Mouse (Mus musculus) heart, adult 11 months (tissue): Measurements from ENCODE around the gene Stard13.

Source experiments
- DNase-seq: peaks from one replicate; pipeline ENCODE4 v3.0.0; 2022

The Stard13 gene

DNA sequence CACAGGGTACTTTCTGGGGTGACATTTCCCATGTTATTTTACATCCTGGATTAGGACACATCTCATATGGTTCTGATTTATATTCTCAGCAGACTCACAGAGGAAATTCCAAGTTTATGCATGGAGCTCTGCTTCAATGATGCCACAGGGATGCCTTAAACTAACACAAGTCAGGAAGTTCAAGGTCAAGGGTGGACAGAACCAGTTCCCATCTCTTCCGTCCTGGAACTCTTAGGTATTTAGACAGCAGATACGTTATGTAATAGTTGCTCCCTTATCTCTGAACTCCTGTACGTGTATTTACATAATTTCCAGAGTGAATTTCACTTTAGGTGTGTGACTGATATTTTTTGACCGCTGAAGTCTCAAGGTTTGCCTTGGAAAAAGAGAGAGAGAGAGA lies 130.4 kb downstream of the Stard13 start:
- DNase-seq: peak; percentile 87

DNA sequence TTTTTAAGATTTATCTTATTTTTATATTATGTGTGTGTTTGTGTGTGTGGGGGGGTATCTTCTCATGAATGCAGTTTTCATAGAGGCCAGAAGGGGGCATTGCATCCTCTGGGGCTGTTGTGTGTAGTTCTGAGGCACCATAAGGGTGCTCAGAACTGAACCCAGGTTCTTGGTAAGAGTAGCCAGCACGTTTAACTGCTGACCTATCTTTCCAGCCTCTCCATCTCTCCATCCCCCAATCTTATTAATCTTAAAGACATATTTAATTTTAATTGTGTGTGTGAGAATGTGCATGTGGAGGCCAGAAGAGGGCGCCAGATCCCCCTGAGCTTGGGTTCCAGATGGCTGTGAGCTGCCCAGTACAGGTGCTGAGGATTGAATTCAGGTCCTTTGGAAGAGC lies 131.4 kb downstream of the Stard13 start:
- peak; percentile 74 for DNase-seq

DNA sequence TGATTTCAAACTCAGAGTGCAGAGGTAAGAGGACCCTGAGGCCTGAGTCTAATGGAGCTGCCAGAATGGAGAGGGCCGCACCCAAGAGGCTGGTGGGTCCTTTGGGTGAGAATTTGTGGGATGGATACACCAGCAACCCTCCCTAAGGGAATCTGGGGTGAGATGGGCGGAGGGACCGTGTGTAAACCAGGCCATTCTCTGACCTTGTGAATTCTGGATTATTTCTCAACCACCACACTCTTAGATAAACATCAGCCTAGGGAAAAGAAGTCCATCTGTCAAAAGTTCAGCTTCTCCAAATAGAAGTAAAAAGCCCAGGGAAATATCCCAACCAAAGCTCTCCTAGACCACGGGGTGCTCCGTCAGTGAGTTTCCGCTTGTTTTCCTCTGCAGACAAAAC lies 137.6 kb downstream of the Stard13 start:
- DNase-seq: peak; percentile 86

DNA sequence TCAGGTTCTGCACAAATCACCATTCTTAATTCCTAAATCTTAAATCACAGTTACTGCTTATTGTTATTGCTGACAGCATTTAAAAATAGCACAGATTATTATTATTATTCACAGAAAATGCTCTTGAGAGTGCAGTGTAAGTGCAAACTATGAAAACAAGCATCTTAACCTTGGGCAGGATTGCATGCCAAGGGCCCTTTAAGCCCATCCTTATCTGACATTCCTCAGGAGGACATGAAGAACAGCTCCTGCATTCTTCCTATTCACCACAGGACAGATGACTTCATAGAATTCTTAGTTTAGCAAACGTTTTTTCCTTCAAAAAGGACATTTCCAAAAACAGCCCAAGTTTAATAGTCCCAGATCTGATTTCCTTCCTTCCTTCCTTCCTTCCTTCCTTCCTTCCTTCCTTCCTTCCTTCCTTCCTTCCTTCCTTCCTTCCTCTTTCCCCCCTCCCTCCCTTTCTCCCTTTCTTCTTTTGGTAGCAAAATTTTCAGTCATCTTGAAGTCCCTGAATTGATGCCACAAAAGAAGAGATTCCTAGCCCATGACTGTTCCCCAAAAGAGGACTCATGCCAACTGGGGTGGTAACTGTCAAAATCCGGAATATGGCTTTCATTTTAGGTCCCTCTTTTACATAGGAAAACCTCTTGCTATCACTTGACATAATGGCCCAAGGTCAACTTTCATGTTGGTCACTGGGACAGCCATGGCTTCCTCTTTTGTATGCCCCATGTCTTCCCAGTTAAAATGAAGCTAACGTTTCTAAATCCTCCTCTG lies 140.6 kb downstream of the Stard13 start:
- peak; percentile 59 for DNase-seq

DNA sequence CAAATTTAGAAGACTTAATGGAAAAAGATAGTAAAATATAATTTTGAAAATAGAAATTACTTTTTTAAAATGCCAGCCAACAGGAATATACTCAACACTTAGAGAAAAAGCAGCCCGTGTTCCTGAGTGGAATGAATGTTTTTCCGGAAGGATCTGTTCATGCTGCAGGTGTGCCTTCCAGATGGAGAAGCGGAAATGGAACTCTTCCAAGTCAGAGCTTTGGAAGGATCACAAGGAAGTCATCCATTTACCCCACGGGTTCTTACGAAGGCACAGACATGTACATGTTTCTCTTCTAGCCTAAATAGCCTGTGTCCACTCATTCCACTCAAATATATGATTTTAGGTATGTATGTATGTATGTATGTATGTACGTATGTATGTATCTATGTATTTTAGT lies 142.6 kb downstream of the Stard13 start:
- peak; percentile 78 for DNase-seq

DNA sequence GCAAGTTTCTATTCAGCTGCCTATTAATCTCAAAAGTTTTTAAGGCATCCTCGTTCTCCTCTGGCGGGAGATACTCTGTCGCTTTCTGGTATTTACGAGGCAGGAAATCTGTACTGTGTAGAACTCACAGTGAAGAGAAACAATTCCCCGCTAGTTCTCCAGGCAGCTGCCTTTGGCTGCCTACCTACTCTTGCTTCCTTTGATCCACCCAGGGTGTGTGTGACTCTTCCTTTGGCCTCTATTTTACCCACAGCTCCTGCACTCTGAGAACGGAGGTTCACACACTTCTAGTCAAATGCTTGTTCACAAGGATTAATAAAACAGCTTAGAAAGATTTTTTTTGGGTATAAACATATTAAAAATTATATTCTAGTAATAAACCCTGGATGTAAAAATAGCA lies 144.4 kb downstream of the Stard13 start:
- DNase-seq: peak; percentile 89

DNA sequence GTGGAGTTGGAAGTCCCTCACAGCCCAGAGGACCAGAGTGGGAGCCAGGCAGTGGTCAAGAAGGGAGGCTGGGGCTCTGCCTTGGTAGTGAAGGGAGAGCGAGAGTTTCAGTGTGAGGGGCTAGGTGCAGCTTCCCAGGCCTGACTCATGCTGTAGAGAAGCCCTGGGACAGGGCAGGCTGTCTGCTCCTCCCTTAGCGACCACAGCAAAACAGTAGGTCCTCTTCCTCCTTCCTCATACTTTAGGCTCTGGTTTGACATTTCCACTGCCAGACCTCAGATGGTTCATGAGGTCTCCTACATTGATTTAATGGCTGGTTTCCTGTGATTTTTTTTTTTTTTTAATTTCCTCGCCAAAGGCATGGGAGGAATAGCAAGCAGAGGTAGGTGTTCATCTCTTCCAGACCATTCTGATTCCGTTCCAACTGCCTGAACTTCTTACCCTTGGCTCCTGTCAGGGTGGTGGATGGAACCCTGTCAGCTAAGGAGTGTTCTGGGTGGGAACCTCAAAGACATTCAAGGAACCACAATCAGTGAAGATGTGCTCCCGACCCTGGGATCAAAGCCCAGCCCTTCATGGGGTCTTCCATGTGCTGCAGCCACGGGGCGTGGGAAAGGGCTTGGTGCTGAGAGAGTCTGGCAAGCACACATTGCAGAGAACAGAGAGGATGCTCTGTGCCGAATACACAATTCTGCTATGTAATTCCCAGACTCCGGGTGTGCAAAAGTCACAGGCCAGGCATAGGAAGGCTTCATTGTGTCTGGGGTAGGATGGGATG lies 147.0 kb downstream of the Stard13 start:
- peak; percentile 95 for DNase-seq

DNA sequence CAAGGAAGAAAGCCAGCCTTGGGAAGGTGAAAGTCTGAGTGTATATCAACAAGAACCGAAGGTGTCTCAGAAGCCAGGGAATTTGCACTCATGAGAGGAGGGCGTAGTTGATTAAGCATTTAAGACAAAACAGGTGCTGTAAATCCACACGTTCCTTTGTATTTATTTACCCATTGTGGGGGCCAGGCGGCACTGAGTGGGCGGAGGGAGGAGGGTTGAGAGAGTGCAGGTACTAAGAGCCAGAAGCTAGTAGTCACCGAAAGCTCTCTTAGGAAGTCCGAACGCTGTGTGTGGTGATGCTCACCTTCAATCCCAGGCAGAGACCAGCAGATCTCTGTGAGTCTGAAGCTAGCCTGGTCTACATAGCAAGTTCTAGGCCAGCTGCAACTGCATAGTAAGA lies 147.9 kb downstream of the Stard13 start:
- peak; percentile 79 for DNase-seq

DNA sequence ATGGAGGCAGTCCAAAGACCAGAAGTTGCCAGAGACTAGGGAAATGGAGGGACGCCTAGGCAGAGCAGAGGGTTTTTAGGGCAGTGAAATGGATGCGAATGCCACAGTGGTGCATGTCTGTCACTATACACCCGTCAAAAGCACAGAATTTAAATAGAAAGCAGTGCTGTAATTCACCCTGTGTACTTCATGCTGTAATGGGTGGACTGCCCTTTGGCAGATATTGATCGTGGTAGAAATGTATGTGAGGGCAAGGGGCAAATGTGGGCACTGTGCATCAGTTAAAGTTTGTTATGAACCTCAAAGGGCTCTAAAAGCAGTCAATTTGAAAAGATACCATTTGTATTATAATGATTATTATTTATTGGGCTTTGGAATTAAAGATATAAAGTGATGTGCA lies 153.4 kb downstream of the Stard13 start:
- peak; percentile 42 for DNase-seq

DNA sequence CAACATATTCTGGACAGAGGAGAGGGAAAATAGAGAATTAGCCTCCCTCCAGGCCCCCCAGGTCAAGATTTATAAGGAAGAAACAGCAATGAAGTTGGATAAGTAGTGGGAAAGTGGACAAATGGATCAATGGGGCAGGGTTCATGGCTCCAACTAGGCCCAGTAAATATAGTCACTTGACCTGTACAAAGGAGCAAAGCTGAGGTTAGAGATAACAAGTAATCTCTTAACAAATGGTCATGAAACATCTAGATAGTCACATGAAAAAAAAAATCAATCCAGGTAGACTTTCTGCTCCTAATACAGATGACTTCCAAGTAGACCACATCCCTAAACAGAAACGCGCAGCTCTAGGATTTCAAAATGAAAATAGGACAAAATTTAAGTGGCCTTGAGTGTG lies 155.7 kb downstream of the Stard13 start:
- DNase-seq: peak; percentile 35

DNA sequence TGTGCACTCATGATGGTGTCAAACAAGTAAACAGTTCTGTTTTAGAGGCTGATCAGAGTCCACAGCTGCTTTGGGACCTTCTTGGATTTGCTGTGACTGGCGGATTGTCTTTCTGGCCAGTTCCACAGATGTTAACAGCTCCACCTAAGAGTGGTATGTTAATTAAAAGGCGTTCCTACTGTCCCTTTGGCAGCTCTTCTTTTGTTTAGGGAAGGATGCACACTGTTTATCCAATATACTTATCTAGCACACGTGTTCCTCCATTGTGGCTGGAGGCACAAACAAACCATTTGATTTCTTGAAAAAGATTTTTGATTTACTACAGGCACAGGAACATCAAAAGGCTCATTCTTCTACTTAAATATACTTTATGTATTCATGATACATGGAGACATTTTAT lies 156.7 kb downstream of the Stard13 start:
- DNase-seq: peak; percentile 81

DNA sequence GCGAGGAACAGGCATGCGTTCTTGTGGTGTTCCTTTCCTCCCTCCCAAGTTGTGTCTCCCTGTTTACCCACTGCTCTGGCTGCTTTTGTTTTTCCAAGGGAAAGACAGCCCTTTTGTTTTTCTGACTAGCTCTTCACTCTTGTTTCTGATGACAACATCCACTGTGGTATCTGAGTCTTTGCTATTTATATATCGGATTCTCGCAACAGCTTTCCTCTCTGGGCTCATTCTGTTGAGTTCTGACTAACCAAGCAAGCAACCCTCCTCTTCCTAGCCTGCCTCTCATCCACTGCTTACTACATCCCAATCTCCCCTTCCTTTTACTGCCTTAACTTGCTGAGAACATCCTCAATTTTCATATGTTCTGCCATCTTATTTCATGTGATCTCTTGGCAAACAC lies 159.4 kb downstream of the Stard13 start:
- DNase-seq: peak; percentile 40

DNA sequence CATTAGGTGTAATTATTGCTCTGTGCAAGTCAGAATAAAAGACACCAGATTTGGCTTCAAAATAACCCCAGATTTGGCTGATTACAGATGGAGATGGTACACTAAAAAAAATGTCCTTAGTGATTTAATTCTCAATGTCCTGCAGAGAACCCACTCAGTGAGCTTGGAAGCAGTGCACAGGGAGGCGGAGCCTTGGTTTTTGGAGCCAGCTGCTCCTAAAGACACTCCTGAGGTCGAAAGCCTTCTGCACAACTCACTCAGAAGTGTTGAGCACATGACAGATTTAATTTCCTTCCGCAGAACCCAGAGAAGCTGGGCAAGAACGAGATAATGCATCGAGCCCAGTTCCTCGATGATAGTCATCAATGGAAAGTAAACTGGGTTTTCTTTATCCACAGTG lies 162.2 kb downstream of the Stard13 start:
- DNase-seq: peak; percentile 71

DNA sequence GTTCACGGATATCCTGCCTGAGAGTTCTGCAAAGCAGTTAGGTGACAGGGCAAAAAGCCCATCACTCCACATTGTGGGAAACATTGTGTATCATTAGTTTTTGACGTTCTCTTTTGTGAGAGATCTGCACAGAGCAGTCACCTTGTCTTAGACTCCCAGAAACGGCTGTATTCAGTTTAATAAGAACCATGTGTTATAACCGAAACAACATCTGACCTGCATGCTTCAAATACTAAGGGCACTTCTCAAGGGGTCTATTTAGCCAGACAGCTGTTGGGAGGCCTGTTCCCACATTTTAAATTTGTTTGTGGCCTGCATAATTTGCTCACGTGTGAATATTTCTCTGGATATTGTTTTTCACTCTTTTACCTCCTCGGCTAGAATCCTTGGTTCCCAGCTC lies 162.7 kb downstream of the Stard13 start:
- DNase-seq: no peak

DNA sequence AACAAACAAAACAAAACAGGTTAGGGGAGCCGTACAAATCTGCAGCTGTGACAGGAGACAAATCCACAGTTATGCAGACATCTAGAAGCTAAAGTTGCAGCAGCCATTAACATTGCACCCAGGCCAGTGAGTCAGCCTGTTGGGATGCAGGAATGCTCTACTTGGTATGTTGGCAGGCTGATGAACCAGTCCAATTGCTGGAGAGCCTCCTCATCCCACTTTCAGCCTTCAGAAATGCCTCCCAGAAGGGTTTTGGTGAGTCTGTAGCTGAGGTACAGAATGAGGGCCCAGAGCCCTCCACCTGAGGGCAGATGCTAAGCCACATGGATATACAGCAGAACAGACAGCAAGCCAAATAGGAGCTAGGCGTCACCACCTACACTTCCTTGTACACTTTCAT lies 164.1 kb downstream of the Stard13 start:
- DNase-seq: peak; percentile 87

DNA sequence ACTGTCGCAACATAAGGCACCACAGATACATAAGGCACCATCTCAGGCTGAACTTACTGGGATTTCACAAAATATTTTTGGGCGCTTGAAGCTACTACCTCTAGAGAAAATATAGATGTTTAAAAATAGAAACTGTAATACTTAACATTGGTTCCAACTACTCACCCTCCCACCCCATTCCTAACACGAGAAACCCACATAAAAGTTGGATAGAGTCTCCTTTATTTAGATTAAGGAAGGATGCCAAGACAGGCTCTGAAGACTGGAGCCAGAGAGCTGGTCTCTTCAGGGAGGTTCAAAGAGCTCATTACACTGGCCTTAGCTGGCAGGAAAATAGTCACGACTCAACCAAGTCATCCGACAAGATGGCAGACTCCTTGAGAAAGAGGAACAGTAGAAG lies 167.6 kb downstream of the Stard13 start:
- DNase-seq: peak; percentile 16

DNA sequence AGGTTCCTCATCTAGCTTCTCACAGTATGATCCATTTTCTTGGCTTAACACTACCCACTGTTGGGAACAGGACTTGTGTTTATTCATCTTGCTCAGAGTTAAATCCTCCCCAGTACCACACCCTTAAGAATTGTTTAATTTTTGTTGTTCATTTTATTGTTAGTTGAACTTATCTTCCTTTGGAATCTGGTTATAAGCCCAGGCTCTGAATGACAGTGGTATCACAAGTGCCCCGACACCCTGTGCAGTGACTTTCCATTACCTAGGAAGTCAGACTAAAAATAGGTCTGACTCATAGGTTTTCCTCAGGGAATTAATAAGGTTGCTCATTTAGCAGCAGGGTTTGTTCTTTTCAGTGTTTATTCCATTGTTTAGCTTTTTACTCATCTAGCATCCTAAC lies 168.4 kb downstream of the Stard13 start:
- peak; percentile 91 for DNase-seq

DNA sequence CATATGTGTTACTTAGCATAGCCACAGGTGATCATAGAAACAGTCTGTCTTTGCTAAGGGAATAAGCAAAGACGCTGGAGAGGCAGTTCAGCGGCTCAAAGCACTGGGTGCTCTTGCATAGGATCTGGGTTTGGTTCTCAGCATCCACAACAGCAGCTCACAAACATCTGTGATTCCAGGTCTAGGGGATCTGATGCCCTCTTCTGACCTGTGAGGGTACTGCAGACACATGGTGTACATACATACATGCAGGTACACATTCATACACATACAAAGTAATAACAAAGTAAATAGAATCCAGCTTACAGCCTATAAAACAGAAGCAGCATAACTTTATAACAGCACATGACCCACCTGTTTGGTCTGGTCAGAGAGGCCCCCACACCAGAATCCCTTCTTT lies 171.7 kb downstream of the Stard13 start:
- peak; percentile 66 for DNase-seq

DNA sequence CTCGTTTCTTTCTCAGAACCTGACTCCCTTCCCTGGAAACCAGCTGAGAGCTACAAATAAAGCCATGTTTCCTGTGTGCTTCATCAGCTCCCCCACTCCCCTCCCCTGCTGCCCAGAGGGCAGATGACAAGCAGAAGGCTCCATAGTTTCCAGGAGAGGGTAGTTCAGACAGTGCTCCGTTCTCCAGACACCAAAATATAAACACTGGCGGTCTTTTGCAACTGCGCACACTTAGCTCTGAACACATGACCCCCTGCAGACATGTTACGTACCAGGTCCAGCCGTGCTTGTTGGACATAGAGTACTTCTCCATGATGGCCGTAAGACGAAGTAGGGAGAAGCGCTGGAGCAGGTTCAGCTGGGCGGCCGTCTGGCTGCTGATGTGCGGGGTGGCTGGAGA lies 173.2 kb downstream of the Stard13 start:
- peak; percentile 93 for DNase-seq

DNA sequence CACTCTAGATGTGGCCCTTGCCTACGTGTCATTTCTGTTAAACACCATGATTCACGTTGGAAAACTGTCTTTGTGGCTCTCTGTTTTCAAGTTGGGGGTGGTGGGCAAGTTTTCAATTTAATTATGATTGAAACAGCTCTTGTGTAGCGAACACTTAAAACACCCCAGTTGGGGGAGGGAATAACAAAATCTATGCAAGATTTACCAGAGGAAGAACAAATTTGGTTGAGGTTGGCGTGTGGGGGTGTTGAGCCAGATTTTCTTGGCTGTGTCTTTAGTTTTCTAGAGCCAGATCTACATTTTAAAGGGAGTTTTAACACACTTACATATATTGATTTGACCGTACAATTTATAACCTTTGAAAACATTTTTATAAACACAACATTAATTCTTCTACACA lies 173.9 kb downstream of the Stard13 start:
- no peak for DNase-seq

DNA sequence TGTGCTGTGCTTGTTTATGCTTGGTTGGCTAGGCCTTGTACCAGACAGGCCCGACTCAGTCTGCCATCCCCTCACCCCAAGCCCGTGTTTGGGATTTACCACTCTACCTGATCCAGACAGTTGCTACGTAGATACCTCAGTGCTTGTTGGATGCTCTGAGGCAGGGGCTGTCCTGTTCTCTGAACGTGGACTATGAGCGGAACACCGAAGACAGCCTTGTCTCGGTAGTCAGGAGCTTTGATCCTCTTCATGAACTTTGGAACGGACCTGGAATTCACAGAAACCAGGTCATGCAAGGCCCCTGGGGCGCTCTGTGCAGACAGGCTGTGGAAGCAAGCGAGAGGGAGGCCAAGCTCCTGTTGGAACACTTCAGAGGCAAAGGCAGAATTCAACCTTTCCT lies 174.3 kb downstream of the Stard13 start:
- peak; percentile 83 for DNase-seq

DNA sequence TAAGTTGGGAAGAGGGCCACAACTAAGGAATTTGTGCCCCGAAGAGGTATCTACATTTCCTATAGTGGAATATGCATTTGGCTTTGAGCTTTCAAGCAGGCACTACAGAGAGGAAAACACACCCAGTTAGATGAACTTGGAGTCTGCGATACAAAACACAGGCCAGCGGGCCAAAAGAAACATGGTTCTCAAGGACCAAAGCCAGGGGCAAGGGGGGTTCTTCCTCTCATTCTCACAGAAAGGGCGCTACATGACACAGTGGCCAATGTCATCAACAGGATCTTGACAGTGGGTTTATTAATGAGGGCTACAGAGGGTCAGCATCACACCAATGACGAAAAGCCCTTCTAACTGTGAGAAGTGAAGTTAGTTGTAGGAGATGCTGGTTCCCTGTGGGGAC lies 175.9 kb downstream of the Stard13 start:
- DNase-seq: peak; percentile 96

DNA sequence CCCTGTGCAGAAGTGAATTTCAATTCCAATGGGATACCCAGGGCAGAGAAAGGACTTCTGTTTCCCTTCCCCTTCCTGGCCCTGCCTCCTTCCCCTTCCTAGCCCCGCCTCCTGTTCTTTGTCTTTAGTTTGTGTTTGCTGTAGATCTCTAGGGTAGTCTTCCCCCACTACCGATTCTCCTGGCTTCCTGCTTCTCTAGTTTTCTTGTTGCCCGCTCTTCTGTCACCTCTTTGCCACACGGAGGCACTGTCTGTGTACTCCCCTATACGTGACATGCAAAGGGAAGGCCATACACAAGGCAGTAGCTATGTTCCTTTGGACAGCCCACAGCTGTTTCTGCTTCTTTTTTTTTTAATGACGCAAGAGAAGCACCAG lies 176.7 kb downstream of the Stard13 start:
- peak; percentile 98 for DNase-seq

DNA sequence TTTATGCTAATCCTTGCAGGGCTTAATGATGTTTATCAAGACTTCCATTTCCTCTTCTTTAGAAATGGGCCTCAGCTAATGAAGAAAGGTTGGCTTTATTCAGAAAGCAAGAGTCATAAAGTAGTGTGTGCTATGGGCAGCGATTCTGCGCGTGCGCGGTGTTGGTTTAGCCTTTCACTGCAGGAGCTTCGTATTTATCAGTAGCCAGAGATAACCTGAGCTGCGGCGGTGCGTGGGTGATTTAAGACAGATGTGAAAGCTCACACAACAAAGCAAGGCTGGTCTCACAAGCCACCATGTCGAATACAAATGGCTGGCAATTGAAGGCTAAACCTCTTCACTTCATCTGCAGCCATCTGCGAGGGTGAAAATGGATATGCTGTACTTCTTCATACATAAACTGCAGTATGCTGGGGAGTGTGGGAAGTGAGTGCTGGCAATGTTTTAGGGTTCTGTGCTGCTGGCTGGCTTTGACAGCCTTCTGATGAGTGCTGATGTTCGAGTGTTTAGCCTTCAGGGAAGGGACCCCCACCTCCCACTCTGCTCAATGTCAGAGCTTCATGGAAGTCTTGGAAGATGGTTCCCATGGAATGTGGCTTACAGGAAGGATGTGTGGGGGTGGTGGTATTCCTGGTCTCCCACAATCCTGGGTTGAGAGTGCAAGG lies 177.2 kb downstream of the Stard13 start:
- no peak for DNase-seq
